Mouse (Mus musculus): ENCODE measurements around the gene Tmem37. TPM values are rescaled to one million over a fixed set of nuclear protein-coding genes. Genes with fewer than 3 reads are reported as not detected.

The Tmem37 gene
- polyA plus RNA-seq, 1 experiment: 38.4 TPM

DNA sequence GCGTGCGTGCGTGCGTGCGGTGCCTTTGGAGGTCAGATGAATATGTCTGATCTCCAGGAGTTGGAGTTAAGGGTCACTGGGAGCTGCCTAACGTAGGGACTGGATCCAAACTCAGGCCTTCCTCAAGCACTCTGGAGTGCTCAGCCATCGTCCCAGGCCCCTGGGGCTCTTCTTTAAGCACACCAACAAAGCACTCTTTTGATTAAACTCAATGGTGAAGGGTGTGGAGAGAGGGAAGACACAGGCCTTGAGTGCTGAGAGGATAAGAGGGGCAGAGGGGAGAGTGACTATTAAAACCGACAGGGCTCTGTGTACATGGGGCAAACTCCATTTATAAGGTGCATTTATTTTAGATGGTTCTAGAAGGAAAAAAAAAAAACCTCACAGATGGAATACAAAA is 31.5 kb downstream of the Tmem37 start:
- no peaks in the 10 kb centered on the region for H3K27me3 ChIP-seq (ENCODE audit: control insufficient read depth, insufficient read depth, insufficient read length)
- no peak for TF ChIP-seq CTCF (IDR thresholded peaks at IDR 0.05; ENCODE audit: control insufficient read depth, insufficient read depth, insufficient read length)
- TF ChIP-seq MYOG (IDR thresholded peaks at IDR 0.05; ENCODE audit: control insufficient read depth, extremely low read depth, insufficient read length): no peak
- TF ChIP-seq FOSL1 (IDR thresholded peaks at IDR 0.05; ENCODE audit: insufficient read depth, low read length, poor library complexity, severe bottlenecking): no peak
- TF ChIP-seq MAX (IDR thresholded peaks at IDR 0.05): no peak
- no peak for TF ChIP-seq MYOD1 (IDR thresholded peaks at IDR 0.05; ENCODE audit: control insufficient read depth, insufficient read length, low read depth)
- no peak for TF ChIP-seq CEBPB (IDR thresholded peaks at IDR 0.05; ENCODE audit: low read depth)
- no peak for TF ChIP-seq USF1 (IDR thresholded peaks at IDR 0.05; ENCODE audit: low read depth)

GRCm38 (mm10) chr1:120038594-120038993 is 35.3 kb downstream of the Tmem37 start:
- Histone ChIP-seq H3K36me3 (ENCODE audit: control insufficient read depth, insufficient read depth) (no peaks in the 10 kb centered on the region), H3ac (ENCODE audit: control insufficient read depth, insufficient read length, low read depth) (no peak overlapping the region), H3K27me3 (ENCODE audit: control insufficient read depth, insufficient read depth, insufficient read length) (no peaks in the 10 kb centered on the region), H3K79me2 (ENCODE audit: control insufficient read depth, insufficient read depth) (no peaks in the 10 kb centered on the region), H3K79me3 (ENCODE audit: low read depth) (no peaks in the 10 kb centered on the region), H3K4me3 (ENCODE audit: insufficient read depth, poor library complexity, severe bottlenecking) (no peak overlapping the region)
- TF ChIP-seq CEBPB (IDR thresholded peaks at IDR 0.05; ENCODE audit: low read depth): no peak
- TF ChIP-seq MYOD1 (IDR thresholded peaks at IDR 0.05; ENCODE audit: control insufficient read depth, insufficient read length, low read depth): peak; percentile 88
- TF ChIP-seq FOSL1 (IDR thresholded peaks at IDR 0.05; ENCODE audit: insufficient read depth, low read length, poor library complexity, severe bottlenecking): no peak
- TF ChIP-seq MAX (IDR thresholded peaks at IDR 0.05): peak; percentile 51

More for the DNA sequence above, 31.5 kb downstream of the Tmem37 start:
- Histone ChIP-seq H3K79me3 (ENCODE audit: low read depth) (no peaks in the 10 kb centered on the region), H3K36me3 (ENCODE audit: control insufficient read depth, insufficient read depth) (no peaks in the 10 kb centered on the region), H3ac (ENCODE audit: control insufficient read depth, insufficient read length, low read depth) (no peak overlapping the region), H3K79me2 (ENCODE audit: control insufficient read depth, insufficient read depth) (no peaks in the 10 kb centered on the region), H3K4me3 (ENCODE audit: insufficient read depth, poor library complexity, severe bottlenecking) (no peak overlapping the region)

GRCm38 (mm10) chr1:120037021-120037683 is 36.7 kb downstream of the Tmem37 start:
- Histone ChIP-seq H3K79me3 (ENCODE audit: low read depth) (no peaks in the 10 kb centered on the region), H3K36me3 (ENCODE audit: control insufficient read depth, insufficient read depth) (no peaks in the 10 kb centered on the region), H3K27me3 (ENCODE audit: control insufficient read depth, insufficient read depth, insufficient read length) (no peaks in the 10 kb centered on the region), H3K79me2 (ENCODE audit: control insufficient read depth, insufficient read depth) (no peaks in the 10 kb centered on the region), H3ac (ENCODE audit: control insufficient read depth, insufficient read length, low read depth) (no peak overlapping the region), H3K4me3 (ENCODE audit: insufficient read depth, poor library complexity, severe bottlenecking) (no peak overlapping the region)
- TF ChIP-seq CTCF (IDR thresholded peaks at IDR 0.05; ENCODE audit: control insufficient read depth, insufficient read depth, insufficient read length) (no peak), MYOD1 (IDR thresholded peaks at IDR 0.05; ENCODE audit: control insufficient read depth, insufficient read length, low read depth) (no peak), MYOG (IDR thresholded peaks at IDR 0.05; ENCODE audit: control insufficient read depth, extremely low read depth, insufficient read length) (no peak), USF1 (IDR thresholded peaks at IDR 0.05; ENCODE audit: low read depth) (no peak), CEBPB (IDR thresholded peaks at IDR 0.05; ENCODE audit: low read depth) (no peak), MAX (IDR thresholded peaks at IDR 0.05) (no peak), FOSL1 (IDR thresholded peaks at IDR 0.05; ENCODE audit: insufficient read depth, low read length, poor library complexity, severe bottlenecking) (no peak)

GRCm38 (mm10) chr1:120035456-120036034 is 38.3 kb downstream of the Tmem37 start:
- Histone ChIP-seq H3K36me3 (ENCODE audit: control insufficient read depth, insufficient read depth) (no peaks in the 10 kb centered on the region), H3K79me2 (ENCODE audit: control insufficient read depth, insufficient read depth) (no peaks in the 10 kb centered on the region), H3K4me3 (ENCODE audit: insufficient read depth, poor library complexity, severe bottlenecking) (no peak overlapping the region), H3ac (ENCODE audit: control insufficient read depth, insufficient read length, low read depth) (no peak overlapping the region), H3K27me3 (ENCODE audit: control insufficient read depth, insufficient read depth, insufficient read length) (no peaks in the 10 kb centered on the region), H3K79me3 (ENCODE audit: low read depth) (no peaks in the 10 kb centered on the region)
- TF ChIP-seq MYOD1 (IDR thresholded peaks at IDR 0.05; ENCODE audit: control insufficient read depth, insufficient read length, low read depth) (peak; percentile 74), USF1 (IDR thresholded peaks at IDR 0.05; ENCODE audit: low read depth) (no peak), FOSL1 (IDR thresholded peaks at IDR 0.05; ENCODE audit: insufficient read depth, low read length, poor library complexity, severe bottlenecking) (no peak), MYOG (IDR thresholded peaks at IDR 0.05; ENCODE audit: control insufficient read depth, extremely low read depth, insufficient read length) (no peak), CTCF (IDR thresholded peaks at IDR 0.05; ENCODE audit: control insufficient read depth, insufficient read depth, insufficient read length) (no peak), CEBPB (IDR thresholded peaks at IDR 0.05; ENCODE audit: low read depth) (no peak), MAX (IDR thresholded peaks at IDR 0.05) (peak; percentile 71)

- H3K36me3 ChIP-seq (ENCODE audit: control insufficient read depth, insufficient read depth): no peaks in the 10 kb centered on the region
- H3K79me2 ChIP-seq (ENCODE audit: control insufficient read depth, insufficient read depth): no peaks in the 10 kb centered on the region
- TF ChIP-seq CTCF (IDR thresholded peaks at IDR 0.05; ENCODE audit: control insufficient read depth, insufficient read depth, insufficient read length) (no peak), MYOD1 (IDR thresholded peaks at IDR 0.05; ENCODE audit: control insufficient read depth, insufficient read length, low read depth) (peak; percentile 92)
- no peaks in the 10 kb centered on the region for H3K27me3 ChIP-seq (ENCODE audit: control insufficient read depth, insufficient read depth, insufficient read length)
- no peak overlapping the region for H3ac ChIP-seq (ENCODE audit: control insufficient read depth, insufficient read length, low read depth)
- H3K79me3 ChIP-seq (ENCODE audit: low read depth): no peaks in the 10 kb centered on the region
- H3K4me3 ChIP-seq (ENCODE audit: insufficient read depth, poor library complexity, severe bottlenecking): no peak overlapping the region
Measured at GRCm38 (mm10) chr1:120034793-120035192, 39.1 kb downstream of the Tmem37 start.

DNA sequence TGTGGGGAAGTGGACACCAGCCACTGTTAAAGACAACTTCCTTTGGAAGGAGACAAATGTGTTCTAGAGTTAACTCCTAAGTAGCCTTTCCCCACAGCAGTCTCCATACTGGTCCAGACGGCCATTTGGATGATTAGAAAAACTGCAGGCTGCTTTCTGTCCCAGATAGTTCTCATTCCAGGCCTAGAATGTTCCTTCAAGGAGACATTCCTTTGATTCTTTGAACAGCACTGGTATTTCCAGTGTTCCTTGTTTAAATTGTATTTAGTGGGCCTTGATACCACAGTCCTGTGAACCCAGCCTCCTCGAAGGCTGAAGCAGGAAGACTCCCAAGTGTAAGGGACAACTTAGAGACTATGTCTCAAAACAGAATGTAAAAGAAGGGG is 40.4 kb downstream of the Tmem37 start:
- H3K79me2 ChIP-seq (ENCODE audit: control insufficient read depth, insufficient read depth): no peaks in the 10 kb centered on the region
- no peaks in the 10 kb centered on the region for H3K36me3 ChIP-seq (ENCODE audit: control insufficient read depth, insufficient read depth)
- H3K79me3 ChIP-seq (ENCODE audit: low read depth): no peaks in the 10 kb centered on the region
- TF ChIP-seq FOSL1 (IDR thresholded peaks at IDR 0.05; ENCODE audit: insufficient read depth, low read length, poor library complexity, severe bottlenecking) (no peak), MYOG (IDR thresholded peaks at IDR 0.05; ENCODE audit: control insufficient read depth, extremely low read depth, insufficient read length) (no peak), MYOD1 (IDR thresholded peaks at IDR 0.05; ENCODE audit: control insufficient read depth, insufficient read length, low read depth) (no peak), CTCF (IDR thresholded peaks at IDR 0.05; ENCODE audit: control insufficient read depth, insufficient read depth, insufficient read length) (no peak), CEBPB (IDR thresholded peaks at IDR 0.05; ENCODE audit: low read depth) (no peak), MAX (IDR thresholded peaks at IDR 0.05) (no peak), USF1 (IDR thresholded peaks at IDR 0.05; ENCODE audit: low read depth) (no peak)
- no peaks in the 10 kb centered on the region for H3K27me3 ChIP-seq (ENCODE audit: control insufficient read depth, insufficient read depth, insufficient read length)
- no peak overlapping the region for H3ac ChIP-seq (ENCODE audit: control insufficient read depth, insufficient read length, low read depth)
- H3K4me3 ChIP-seq (ENCODE audit: insufficient read depth, poor library complexity, severe bottlenecking): no peak overlapping the region

All from C2C12 (cell line).